Mouse (Mus musculus) stomach, embryonic 16.5 days (tissue): Measurements from ENCODE around the gene Arhgef3. TPM values are rescaled to one million over a fixed set of nuclear protein-coding genes. Genes with fewer than 3 reads are reported as not detected.

ENCODE experiments used
- ATAC-seq: fragments of 200-750 bp; cut with Nextera tagmentation; 2 replicates; pipeline ENCODE4 v1.8.0; 2017; ENCODE audit warnings: moderate number of reproducible peaks, moderate TSS enrichment; ENCODE audit not compliant: insufficient read depth, low FRiP score
- H3K27ac ChIP-seq: fragments of 300-500 bp; sonication (generic); 2 replicates; pipeline ENCODE4 v1.5.1; 2014; ENCODE audit warnings: low read length
- H3K27me3 ChIP-seq: fragments of 300-500 bp; sonication (generic); 2 replicates; pipeline ENCODE4 v1.6.1; 2014; ENCODE audit warnings: low read length, control low read depth, mixed read lengths; ENCODE audit not compliant: control insufficient read depth, insufficient read depth
- H3K36me3 ChIP-seq: fragments of 300-500 bp; sonication (generic); 2 replicates; pipeline ENCODE4 v1.6.1; 2014; ENCODE audit warnings: low read length; ENCODE audit not compliant: control insufficient read depth, insufficient read depth
- H3K4me1 ChIP-seq: fragments of 300-500 bp; sonication (generic); 2 replicates; pipeline ENCODE4 v1.6.1; 2014; ENCODE audit warnings: low read length, control low read depth, mixed read lengths; ENCODE audit not compliant: control insufficient read depth, insufficient read depth
- H3K4me2 ChIP-seq: fragments of 300-500 bp; sonication (generic); 2 replicates; pipeline ENCODE4 v1.6.1; 2014; ENCODE audit warnings: low read depth, low read length, mixed read lengths
- H3K4me3 ChIP-seq: fragments of 300-500 bp; sonication (generic); replicated peaks from 2 replicates; pipeline ENCODE4 v1.5.1; 2014; ENCODE audit warnings: mild to moderate bottlenecking, low read length
- H3K9ac ChIP-seq: fragments of 300-500 bp; sonication (generic); 2 replicates; pipeline ENCODE4 v1.6.1; 2014; ENCODE audit warnings: low read length
- H3K9me3 ChIP-seq: fragments of 300-500 bp; sonication (generic); replicated peaks from 2 replicates; pipeline ENCODE4 v1.6.1; 2016; ENCODE audit warnings: low read length, control low read depth; ENCODE audit not compliant: control insufficient read depth
- WGBS: fragments of 180-500 bp; shearing (Covaris S2); extraction: QIAGEN DNeasy Blood & Tissue Kit; methylation state at CpG from one replicate; pipeline ENCODE4 v1.1.7; 2014; 5-methylcytosine and 5-hydroxymethylcytosine counted together
- polyA plus RNA-seq: library from polyadenylated mRNA; unstranded; fragments of >200 nt; fragmentation: Nextera tagmentation; extraction: Ambion mirVana; gene quantifications from 2 replicates; pipeline ENCODE4 v1.2.1, GENCODE M21; 2015

Arhgef3 gene
- polyA plus RNA-seq, 1 experiment from 2014 or later = 20.9 TPM

GRCm38 (mm10) chr14:27299705-27300104 is 185.0 kb downstream of the Arhgef3 start:
- WGBS = 53% methylated on average over 4 of the region's 4 CpGs

GRCm38 (mm10) chr14:27301768-27302499 is 187.2 kb downstream of the Arhgef3 start:
- H3K4me1 ChIP-seq = peaks cover 5% of the 10 kb centered on the region; the same call in 1 of the 2 replicates
- no peak overlapping the region for H3K4me3 ChIP-seq
- ATAC-seq = peak; percentile 56; the same call in 1 of the 2 replicates
- peak overlapping the region; percentile 52 for H3K27ac ChIP-seq
- no peak overlapping the region for H3K4me2 ChIP-seq
- H3K36me3 ChIP-seq = no peaks in the 10 kb centered on the region
- WGBS = 64% methylated on average over 5 of the region's 5 CpGs
- no peak overlapping the region for H3K9ac ChIP-seq
- no peaks in the 10 kb centered on the region for H3K27me3 ChIP-seq
- no peaks in the 10 kb centered on the region for H3K9me3 ChIP-seq

More at GRCm38 (mm10) chr14:27299705-27300104, 185.0 kb downstream of the Arhgef3 start:
- H3K9ac ChIP-seq = no peak overlapping the region
- no peaks in the 10 kb centered on the region for H3K9me3 ChIP-seq
- H3K4me3 ChIP-seq = no peak overlapping the region
- peaks cover 5% of the 10 kb centered on the region; the same call in 1 of the 2 replicates for H3K4me1 ChIP-seq
- H3K4me2 ChIP-seq = no peak overlapping the region
- no peak overlapping the region for H3K27ac ChIP-seq
- H3K36me3 ChIP-seq = no peaks in the 10 kb centered on the region
- no peaks in the 10 kb centered on the region for H3K27me3 ChIP-seq
- no peak for ATAC-seq

GRCm38 (mm10) chr14:27303294-27303693 is 188.6 kb downstream of the Arhgef3 start:
- WGBS = 75% methylated on average over 4 of the region's 4 CpGs
- Histone ChIP-seq H3K27ac (no peak overlapping the region), H3K4me3 (no peak overlapping the region), H3K4me2 (no peak overlapping the region), H3K36me3 (no peaks in the 10 kb centered on the region), H3K9me3 (no peaks in the 10 kb centered on the region), H3K27me3 (no peaks in the 10 kb centered on the region), H3K4me1 (peaks cover 3% of the 10 kb centered on the region; the same call in 1 of the 2 replicates), H3K9ac (no peak overlapping the region)
- ATAC-seq = no peak

- Histone ChIP-seq H3K4me2 (no peak overlapping the region), H3K4me1 (no peaks in the 10 kb centered on the region), H3K4me3 (no peak overlapping the region), H3K36me3 (no peaks in the 10 kb centered on the region), H3K27me3 (no peaks in the 10 kb centered on the region), H3K9ac (no peak overlapping the region), H3K27ac (no peak overlapping the region), H3K9me3 (no peaks in the 10 kb centered on the region)
- no peak for ATAC-seq
- WGBS = 67% methylated on average over 4 of the region's 4 CpGs
These were observed 189.7 kb downstream of the Arhgef3 start for GRCm38 (mm10) chr14:27304408-27304807.

- Histone ChIP-seq H3K9me3 (no peaks in the 10 kb centered on the region), H3K4me2 (no peak overlapping the region), H3K4me1 (no peaks in the 10 kb centered on the region), H3K9ac (no peak overlapping the region), H3K4me3 (no peak overlapping the region), H3K27me3 (no peaks in the 10 kb centered on the region), H3K36me3 (no peaks in the 10 kb centered on the region), H3K27ac (no peak overlapping the region)
- no peak for ATAC-seq
- WGBS = 64% methylated on average over 3 of the region's 3 CpGs
These were observed 194.1 kb downstream of the Arhgef3 start for GRCm38 (mm10) chr14:27308761-27309160.

- no peaks in the 10 kb centered on the region for H3K9me3 ChIP-seq
- no peaks in the 10 kb centered on the region for H3K36me3 ChIP-seq
- no peak overlapping the region for H3K4me2 ChIP-seq
- H3K4me1 ChIP-seq = no peaks in the 10 kb centered on the region
- 60% methylated on average over 4 of the region's 4 CpGs for WGBS
- no peaks in the 10 kb centered on the region for H3K27me3 ChIP-seq
- H3K27ac ChIP-seq = no peak overlapping the region
- H3K9ac ChIP-seq = no peak overlapping the region
- no peak overlapping the region for H3K4me3 ChIP-seq
- ATAC-seq = no peak
These were observed 196.0 kb downstream of the Arhgef3 start for GRCm38 (mm10) chr14:27310559-27311242.

GRCm38 (mm10) chr14:27312380-27312779 is 197.7 kb downstream of the Arhgef3 start:
- no peak for ATAC-seq
- Histone ChIP-seq H3K9ac (no peak overlapping the region), H3K36me3 (no peaks in the 10 kb centered on the region), H3K9me3 (no peaks in the 10 kb centered on the region), H3K4me2 (no peak overlapping the region), H3K27ac (no peak overlapping the region), H3K27me3 (no peaks in the 10 kb centered on the region), H3K4me3 (no peak overlapping the region), H3K4me1 (no peaks in the 10 kb centered on the region)
- WGBS = 71% methylated on average over 1 of the region's 1 CpGs

GRCm38 (mm10) chr14:27315737-27316136 is 201.0 kb downstream of the Arhgef3 start:
- Histone ChIP-seq H3K36me3 (no peaks in the 10 kb centered on the region), H3K4me2 (no peak overlapping the region), H3K9me3 (no peaks in the 10 kb centered on the region), H3K4me3 (no peak overlapping the region), H3K27me3 (no peaks in the 10 kb centered on the region), H3K27ac (no peak overlapping the region), H3K4me1 (no peaks in the 10 kb centered on the region), H3K9ac (no peak overlapping the region)
- ATAC-seq = no peak
- WGBS = 86% methylated on average over 6 of the region's 6 CpGs

GRCm38 (mm10) chr14:27317146-27317545 is 202.4 kb downstream of the Arhgef3 start:
- Histone ChIP-seq H3K9me3 (no peaks in the 10 kb centered on the region), H3K4me3 (no peak overlapping the region), H3K4me2 (no peak overlapping the region), H3K36me3 (no peaks in the 10 kb centered on the region), H3K9ac (no peak overlapping the region), H3K4me1 (no peaks in the 10 kb centered on the region), H3K27ac (no peak overlapping the region), H3K27me3 (no peaks in the 10 kb centered on the region)
- no peak for ATAC-seq
- WGBS = 57% methylated on average over 8 of the region's 8 CpGs
